32 mouse cellular contexts compared by ENCODE assay signal in the genomic region with DNA sequence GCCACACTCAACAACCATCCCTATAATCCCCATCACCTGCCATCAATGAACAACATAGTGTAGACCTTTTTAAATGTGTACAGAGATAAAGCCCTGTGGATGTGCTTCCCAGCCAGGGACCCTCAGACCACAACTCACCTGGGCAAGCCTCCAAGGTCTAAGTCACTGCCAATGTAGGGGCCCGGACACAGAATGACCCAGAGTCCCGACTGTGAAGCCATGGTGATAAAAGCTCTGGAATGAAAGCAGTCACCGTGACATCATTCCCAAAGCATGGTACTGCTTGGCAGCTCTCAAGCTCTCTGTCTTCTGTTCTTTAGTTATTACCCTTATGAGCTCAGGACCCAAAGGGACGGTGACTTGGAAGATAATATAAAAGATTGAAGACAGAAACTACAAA. TPM values are rescaled to one million over a fixed set of nuclear protein-coding genes. Genes with fewer than 3 reads are reported as not detected.
DNase-seq lines count a peak whose midpoint lies in the region; ATAC-seq and TF ChIP-seq lines count a peak whose summit lies in the region.
"Had no signal": no experiment of that assay in that cellular context is flagged by ENCODE, and none has a peak within 500 bp of the region (broad histone marks: within the 10 kb centered on the region; RNA-seq: fewer than 3 reads in every experiment).

No protein-coding gene starts in this region.

- H3K9me3 ChIP-seq in forebrain, embryonic 16.5 days (ENCODE audit: control insufficient read depth, low read length) = no peaks in the 10 kb centered on the region
- no peaks in the 10 kb centered on the region for H3K9me3 ChIP-seq in forebrain, embryonic 13.5 days (replicated peaks)
- no peaks in the 10 kb centered on the region for H3K9me3 ChIP-seq in heart, embryonic 16.5 days (replicated peaks; ENCODE audit: control insufficient read depth, low read length)
- no peaks in the 10 kb centered on the region for H3K9me3 ChIP-seq in heart, embryonic 11.5 days (replicated peaks; ENCODE audit: control insufficient read depth, low read length)
- H3K9me3 ChIP-seq in hindbrain, postnatal 0 days (ENCODE audit: low read length) = no peaks in the 10 kb centered on the region
- no peaks in the 10 kb centered on the region for H3K9me3 ChIP-seq in hindbrain, embryonic 12.5 days (replicated peaks)
- H3K9me3 ChIP-seq: embryonic facial prominence, embryonic 15.5 days; intestine, embryonic 15.5 days; limb, embryonic 12.5 days had no signal

- 0 out of 2 replicates have a peak overlapping the region, but pooled peaks have one; percentile 0 for H3K27ac ChIP-seq in forebrain, embryonic 16.5 days (ENCODE audit: low read length)
- H3K27ac ChIP-seq in forebrain, embryonic 13.5 days = no peak overlapping the region
- H3K27ac ChIP-seq in heart, embryonic 16.5 days (ENCODE audit: low read length) = peak overlapping the region; percentile 68
- H3K27ac ChIP-seq in heart, embryonic 11.5 days (ENCODE audit: low read depth, low read length) = no peak overlapping the region
- no peak overlapping the region for H3K27ac ChIP-seq in hindbrain, postnatal 0 days
- H3K27ac ChIP-seq in hindbrain, embryonic 12.5 days = no peak overlapping the region
- H3K27ac ChIP-seq: embryonic facial prominence, embryonic 15.5 days; gastrocnemius, adult 2 months; intestine, embryonic 15.5 days; limb, embryonic 12.5 days; macrophage; stomach, postnatal 0 days had no signal

- ATAC-seq in forebrain, embryonic 16.5 days = peak; percentile 49; the same call in 1 of the 2 replicates
- ATAC-seq in forebrain, embryonic 13.5 days = no peak
- peak; percentile 83 for ATAC-seq in heart, embryonic 16.5 days (replicated peaks; ENCODE audit: extremely low read depth, insufficient read depth, low FRiP score)
- ATAC-seq in heart, embryonic 11.5 days (replicated peaks; ENCODE audit: insufficient number of reproducible peaks, low FRiP score, low TSS enrichment) = no peak
- 0 out of 2 replicates have a peak, but pooled peaks have one; percentile 51 for ATAC-seq in hindbrain, postnatal 0 days
- ATAC-seq in hindbrain, embryonic 12.5 days (ENCODE audit: low FRiP score) = no peak
- ATAC-seq: intestine, embryonic 15.5 days; liver, postnatal 0 days; lung, postnatal 0 days; midbrain, embryonic 16.5 days; Patski had no signal

- no peak overlapping the region for H3K9ac ChIP-seq in forebrain, embryonic 16.5 days (replicated peaks; ENCODE audit: low read depth, low read length)
- H3K9ac ChIP-seq in forebrain, embryonic 13.5 days = no peak overlapping the region
- H3K9ac ChIP-seq in heart, embryonic 16.5 days (ENCODE audit: low read length) = no peak overlapping the region
- no peak overlapping the region for H3K9ac ChIP-seq in heart, embryonic 11.5 days (ENCODE audit: low read depth, low read length)
- no peak overlapping the region for H3K9ac ChIP-seq in hindbrain, postnatal 0 days (replicated peaks; ENCODE audit: low read length)
- H3K9ac ChIP-seq in hindbrain, embryonic 12.5 days = no peak overlapping the region
- H3K9ac ChIP-seq: embryonic facial prominence, embryonic 15.5 days; intestine, embryonic 15.5 days; limb, embryonic 12.5 days; liver, postnatal 0 days had no signal

- H3K4me3 ChIP-seq in forebrain, embryonic 16.5 days (replicated peaks; ENCODE audit: low read length) = no peak overlapping the region
- no peak overlapping the region for H3K4me3 ChIP-seq in forebrain, embryonic 13.5 days
- H3K4me3 ChIP-seq in heart, embryonic 16.5 days (ENCODE audit: low read length) = no peak overlapping the region
- no peak overlapping the region for H3K4me3 ChIP-seq in heart, embryonic 11.5 days (ENCODE audit: low read depth, low read length)
- H3K4me3 ChIP-seq in hindbrain, postnatal 0 days (ENCODE audit: low read length) = no peak overlapping the region
- no peak overlapping the region for H3K4me3 ChIP-seq in hindbrain, embryonic 12.5 days
- H3K4me3 ChIP-seq: embryonic facial prominence, embryonic 15.5 days; gastrocnemius, adult 2 months; intestine, embryonic 15.5 days; limb, embryonic 12.5 days had no signal

- 46% methylated on average over 4 of the region's 4 CpGs for WGBS in forebrain, embryonic 16.5 days
- WGBS in forebrain, embryonic 13.5 days = 75% methylated on average over 4 of the region's 4 CpGs
- WGBS in heart, embryonic 16.5 days = 31% methylated on average over 4 of the region's 4 CpGs
- 63% methylated on average over 4 of the region's 4 CpGs for WGBS in heart, embryonic 11.5 days (ENCODE audit: insufficient replicate concordance)
- 45% methylated on average over 4 of the region's 4 CpGs for WGBS in hindbrain, postnatal 0 days
- 84% methylated on average over 4 of the region's 4 CpGs for WGBS in hindbrain, embryonic 12.5 days

- no peak overlapping the region for H3K4me2 ChIP-seq in forebrain, embryonic 16.5 days (ENCODE audit: low read length)
- H3K4me2 ChIP-seq in forebrain, embryonic 13.5 days = no peak overlapping the region
- peak overlapping the region; percentile 14 for H3K4me2 ChIP-seq in heart, embryonic 16.5 days (ENCODE audit: low read depth, low read length)
- no peak overlapping the region for H3K4me2 ChIP-seq in heart, embryonic 11.5 days
- H3K4me2 ChIP-seq in hindbrain, postnatal 0 days (ENCODE audit: low read depth, low read length) = no peak overlapping the region
- no peak overlapping the region for H3K4me2 ChIP-seq in hindbrain, embryonic 12.5 days (replicated peaks)
- H3K4me2 ChIP-seq: embryonic facial prominence, embryonic 15.5 days; intestine, embryonic 15.5 days; limb, embryonic 12.5 days; liver, embryonic 11.5 days had no signal

- H3K36me3 ChIP-seq in forebrain, embryonic 16.5 days (ENCODE audit: control insufficient read depth, insufficient read depth) = no peaks in the 10 kb centered on the region
- no peaks in the 10 kb centered on the region for H3K36me3 ChIP-seq in forebrain, embryonic 13.5 days (ENCODE audit: poor library complexity, severe bottlenecking)
- no peaks in the 10 kb centered on the region for H3K36me3 ChIP-seq in heart, embryonic 16.5 days (ENCODE audit: control insufficient read depth, insufficient read depth)
- no peaks in the 10 kb centered on the region for H3K36me3 ChIP-seq in heart, embryonic 11.5 days (ENCODE audit: control insufficient read depth, insufficient read depth, low read length)
- H3K36me3 ChIP-seq in hindbrain, postnatal 0 days (ENCODE audit: insufficient read depth, low read length) = no peaks in the 10 kb centered on the region
- no peaks in the 10 kb centered on the region for H3K36me3 ChIP-seq in hindbrain, embryonic 12.5 days
- H3K36me3 ChIP-seq: embryonic facial prominence, embryonic 15.5 days; intestine, embryonic 15.5 days; limb, embryonic 12.5 days had no signal

- H3K27me3 ChIP-seq in forebrain, embryonic 16.5 days (replicated peaks; ENCODE audit: control insufficient read depth, insufficient read depth, low read length) = no peaks in the 10 kb centered on the region
- no peaks in the 10 kb centered on the region for H3K27me3 ChIP-seq in forebrain, embryonic 13.5 days
- no peaks in the 10 kb centered on the region for H3K27me3 ChIP-seq in heart, embryonic 16.5 days (ENCODE audit: control insufficient read depth, insufficient read depth, low read length)
- no peaks in the 10 kb centered on the region for H3K27me3 ChIP-seq in heart, embryonic 11.5 days (ENCODE audit: control insufficient read depth, insufficient read depth, low read length)
- H3K27me3 ChIP-seq in hindbrain, postnatal 0 days (ENCODE audit: insufficient read depth, low read length) = no peaks in the 10 kb centered on the region
- H3K27me3 ChIP-seq in hindbrain, embryonic 12.5 days = no peaks in the 10 kb centered on the region
- H3K27me3 ChIP-seq: embryonic facial prominence, embryonic 15.5 days; intestine, embryonic 15.5 days; limb, embryonic 12.5 days had no signal

- peaks cover 2% of the 10 kb centered on the region; the same call in 1 of the 2 replicates for H3K4me1 ChIP-seq in forebrain, embryonic 16.5 days (replicated peaks; ENCODE audit: control insufficient read depth, insufficient read depth, low read length)
- no peaks in the 10 kb centered on the region for H3K4me1 ChIP-seq in forebrain, embryonic 13.5 days
- H3K4me1 ChIP-seq in heart, embryonic 16.5 days (ENCODE audit: control insufficient read depth, insufficient read depth, low read length) = peaks cover 6% of the 10 kb centered on the region
- H3K4me1 ChIP-seq in heart, embryonic 11.5 days (ENCODE audit: control insufficient read depth, insufficient read depth, low read length) = no peaks in the 10 kb centered on the region
- no peaks in the 10 kb centered on the region for H3K4me1 ChIP-seq in hindbrain, postnatal 0 days (ENCODE audit: insufficient read depth, low read length)
- H3K4me1 ChIP-seq in hindbrain, embryonic 12.5 days = no peaks in the 10 kb centered on the region
- H3K4me1 ChIP-seq: embryonic facial prominence, embryonic 15.5 days; intestine, embryonic 15.5 days; limb, embryonic 12.5 days had no signal

- peak; percentile 37 for DNase-seq in hindbrain, postnatal 0 days (ENCODE audit: low spot score)
- DNase-seq in brain, embryonic 18.5 days (ENCODE audit: low read depth, low spot score) = peak; percentile 4
- DNase-seq in kidney, postnatal 36 days = no peak
- DNase-seq: adrenal gland, adult 2 months; cerebellum, adult 2 months; gastrocnemius, adult 2 months; kidney, adult 8-10 months; kidney, postnatal 10 days; liver, postnatal 0 days had no signal

- TF ChIP-seq CTCF in hindbrain, postnatal 0 days (IDR thresholded peaks at IDR 0.05; ENCODE audit: low read depth) = no peak

RNA-seq across cellular contexts. Expression of a gene that starts 9.8 kb away (rescaled TPM):
- 0.27 and 0.35 TPM in 2 replicates for polyA plus RNA-seq in forebrain, embryonic 16.5 days (2015; fragmentation: Nextera tagmentation; extraction: Ambion mirVana)
- polyA plus RNA-seq in forebrain, embryonic 13.5 days (2015; fragmentation: Nextera tagmentation; extraction: Ambion mirVana) = 0.21 and 0.30 TPM in 2 replicates
- polyA plus RNA-seq in heart, embryonic 16.5 days (2015; fragmentation: Nextera tagmentation; extraction: Ambion mirVana) = 0.12 TPM in 1 of 2 replicates, not detected in the other
- 0.08 and 0.16 TPM in 2 replicates for polyA plus RNA-seq in heart, embryonic 11.5 days (2014; fragmentation: Nextera tagmentation; extraction: Ambion mirVana)
- total RNA-seq in hindbrain, postnatal 0 days (2014; rRNA removed) = 0.11 and 0.16 TPM in 2 replicates
- 0.61 and 0.81 TPM in 2 replicates for polyA plus RNA-seq in hindbrain, postnatal 0 days (2015; fragmentation: Nextera tagmentation; extraction: Ambion mirVana)
- 0.23 and 0.30 TPM in 2 replicates for polyA plus RNA-seq in hindbrain, embryonic 12.5 days (2016; fragmentation: Nextera tagmentation; extraction: Ambion mirVana)
- total RNA-seq: adrenal gland, adult 2 months; adrenal gland, postnatal 4 days; common myeloid progenitor, adult 5-6 weeks; ES-E14; gastrocnemius, adult 2 months; gastrocnemius, postnatal 4 days; layer of hippocampus, adult 18-20 months had no signal
- polyA plus RNA-seq: adrenal gland, adult 2 months; cerebellum, adult 2 months; frontal cortex, adult 2 months; hindbrain, embryonic 11.5 days; intestine, embryonic 15.5 days; limb, embryonic 12.5 days; liver, embryonic 11.5 days; liver, postnatal 0 days; lung, postnatal 0 days; macrophage; Patski; thymus, postnatal 0 days had no signal

RNA-seq across cellular contexts. Expression of a gene that starts 52.5 kb away (rescaled TPM):
- not detected in 2 replicates for polyA plus RNA-seq in forebrain, embryonic 16.5 days (2015; fragmentation: Nextera tagmentation; extraction: Ambion mirVana)
- polyA plus RNA-seq in forebrain, embryonic 13.5 days (2015; fragmentation: Nextera tagmentation; extraction: Ambion mirVana) = not detected in 2 replicates
- polyA plus RNA-seq in heart, embryonic 16.5 days (2015; fragmentation: Nextera tagmentation; extraction: Ambion mirVana) = not detected in 2 replicates
- not detected in 2 replicates for polyA plus RNA-seq in heart, embryonic 11.5 days (2014; fragmentation: Nextera tagmentation; extraction: Ambion mirVana)
- total RNA-seq in hindbrain, postnatal 0 days (2014; rRNA removed) = not detected in 2 replicates
- polyA plus RNA-seq in hindbrain, postnatal 0 days (2015; fragmentation: Nextera tagmentation; extraction: Ambion mirVana) = 0.39 TPM in 1 of 2 replicates, not detected in the other
- not detected in 2 replicates for polyA plus RNA-seq in hindbrain, embryonic 12.5 days (2016; fragmentation: Nextera tagmentation; extraction: Ambion mirVana)
- total RNA-seq: common myeloid progenitor, adult 5-6 weeks; ES-E14; gastrocnemius, adult 2 months; gastrocnemius, postnatal 4 days; layer of hippocampus, adult 18-20 months; layer of hippocampus, postnatal 14 days had no signal
- polyA plus RNA-seq: embryonic facial prominence, embryonic 15.5 days; hindbrain, embryonic 11.5 days; intestine, embryonic 15.5 days; limb, embryonic 12.5 days; liver, embryonic 11.5 days; liver, postnatal 0 days; macrophage; midbrain, embryonic 16.5 days; Patski; thymus, postnatal 0 days had no signal

Comparison
In these comparisons a context has a peak if more than half of its experiments do, and no peak if none do; other contexts are left out.
1. ATAC-seq: peak in forebrain, embryonic 16.5 days (single experiment), heart, embryonic 16.5 days (single experiment) and hindbrain, postnatal 0 days (single experiment); none in forebrain, embryonic 13.5 days (single experiment), heart, embryonic 11.5 days (single experiment) and hindbrain, embryonic 12.5 days (single experiment).
2. H3K27ac ChIP-seq: peak in forebrain, embryonic 16.5 days (single experiment) and heart, embryonic 16.5 days (single experiment); none in forebrain, embryonic 13.5 days (single experiment), heart, embryonic 11.5 days (single experiment), hindbrain, postnatal 0 days (single experiment) and hindbrain, embryonic 12.5 days (single experiment).
3. DNase-seq: peak in hindbrain, postnatal 0 days (single experiment) and brain, embryonic 18.5 days (single experiment); none in kidney, postnatal 36 days (0 of 2).